Mouse (Mus musculus): ENCODE measurements at regions not wholly inside any gene's neighbourhood (a gene's known extent, or its start where the extent isn't known, plus 50 kb on each side); places are given as distances from the start of the nearest gene placed in this dataset.

- Histone ChIP-seq H3K4me1 (ENCODE audit: control insufficient read depth, insufficient read depth, low read length) (no peaks in the 10 kb centered on the region), H3K9ac (ENCODE audit: low read depth, low read length) (no peak overlapping the region), H3K27ac (ENCODE audit: low read length) (no peak overlapping the region), H3K27me3 (ENCODE audit: control insufficient read depth, insufficient read depth, low read depth, low read length) (no peaks in the 10 kb centered on the region), H3K36me3 (ENCODE audit: control insufficient read depth, insufficient read depth, low read length) (no peaks in the 10 kb centered on the region), H3K4me3 (ENCODE audit: low read depth, low read length) (no peak overlapping the region), H3K4me2 (ENCODE audit: low read length) (no peak overlapping the region), H3K9me3 (replicated peaks; ENCODE audit: control insufficient read depth, low read length, poor library complexity, severe bottlenecking) (no peaks in the 10 kb centered on the region)
- no peak for ATAC-seq
- 91% methylated on average over 10 of the region's 10 CpGs for WGBS
Observed at GRCm38 (mm10) chr1:88878831-88879230, 176.8 kb upstream of the Arl4c start.

- H3K27ac ChIP-seq (ENCODE audit: low read length): no peak overlapping the region
- H3K4me3 ChIP-seq (ENCODE audit: low read depth, low read length): no peak overlapping the region
- H3K36me3 ChIP-seq (ENCODE audit: control insufficient read depth, insufficient read depth, low read length): no peaks in the 10 kb centered on the region
- H3K9me3 ChIP-seq (replicated peaks; ENCODE audit: control insufficient read depth, low read length, poor library complexity, severe bottlenecking): no peaks in the 10 kb centered on the region
- H3K9ac ChIP-seq (ENCODE audit: low read depth, low read length): no peak overlapping the region
- no peaks in the 10 kb centered on the region for H3K27me3 ChIP-seq (ENCODE audit: control insufficient read depth, insufficient read depth, low read depth, low read length)
- H3K4me1 ChIP-seq (ENCODE audit: control insufficient read depth, insufficient read depth, low read length): no peaks in the 10 kb centered on the region
- WGBS: 90% methylated on average over 5 of the region's 5 CpGs
- no peak overlapping the region for H3K4me2 ChIP-seq (ENCODE audit: low read length)
- ATAC-seq: no peak
Observed at GRCm38 (mm10) chr1:88879367-88879766, 177.3 kb upstream of the Arl4c start.

- no peaks in the 10 kb centered on the region for H3K27me3 ChIP-seq (ENCODE audit: control insufficient read depth, insufficient read depth, low read depth, low read length)
- no peak overlapping the region for H3K4me3 ChIP-seq (ENCODE audit: low read depth, low read length)
- no peaks in the 10 kb centered on the region for H3K36me3 ChIP-seq (ENCODE audit: control insufficient read depth, insufficient read depth, low read length)
- no peak overlapping the region for H3K4me2 ChIP-seq (ENCODE audit: low read length)
- WGBS: 92% methylated on average over 4 of the region's 4 CpGs
- no peak for ATAC-seq
- no peaks in the 10 kb centered on the region for H3K9me3 ChIP-seq (replicated peaks; ENCODE audit: control insufficient read depth, low read length, poor library complexity, severe bottlenecking)
- H3K27ac ChIP-seq (ENCODE audit: low read length): no peak overlapping the region
- H3K4me1 ChIP-seq (ENCODE audit: control insufficient read depth, insufficient read depth, low read length): no peaks in the 10 kb centered on the region
- no peak overlapping the region for H3K9ac ChIP-seq (ENCODE audit: low read depth, low read length)
Observed at GRCm38 (mm10) chr1:88891041-88891440, 179.2 kb upstream of the Sh3bp4 start.

GRCm38 (mm10) chr1:88902426-88902825, 167.8 kb upstream of the Sh3bp4 start:
- Histone ChIP-seq H3K27me3 (ENCODE audit: control insufficient read depth, insufficient read depth, low read depth, low read length) (no peaks in the 10 kb centered on the region), H3K4me3 (ENCODE audit: low read depth, low read length) (no peak overlapping the region), H3K27ac (ENCODE audit: low read length) (no peak overlapping the region), H3K4me2 (ENCODE audit: low read length) (no peak overlapping the region), H3K4me1 (ENCODE audit: control insufficient read depth, insufficient read depth, low read length) (no peaks in the 10 kb centered on the region), H3K9ac (ENCODE audit: low read depth, low read length) (no peak overlapping the region), H3K36me3 (ENCODE audit: control insufficient read depth, insufficient read depth, low read length) (no peaks in the 10 kb centered on the region), H3K9me3 (replicated peaks; ENCODE audit: control insufficient read depth, low read length, poor library complexity, severe bottlenecking) (0 out of 2 replicates have a peak, but pooled peaks cover 2% of the 10 kb centered on the region)
- 90% methylated on average over 8 of the region's 8 CpGs for WGBS
- no peak for ATAC-seq

GRCm38 (mm10) chr1:88907766-88908463, 162.3 kb upstream of the Sh3bp4 start:
- H3K4me2 ChIP-seq (ENCODE audit: low read length): no peak overlapping the region
- ATAC-seq: no peak
- H3K4me3 ChIP-seq (ENCODE audit: low read depth, low read length): no peak overlapping the region
- H3K9me3 ChIP-seq (replicated peaks; ENCODE audit: control insufficient read depth, low read length, poor library complexity, severe bottlenecking): no peaks in the 10 kb centered on the region
- no peak overlapping the region for H3K9ac ChIP-seq (ENCODE audit: low read depth, low read length)
- H3K36me3 ChIP-seq (ENCODE audit: control insufficient read depth, insufficient read depth, low read length): no peaks in the 10 kb centered on the region
- 90% methylated on average over 14 of the region's 14 CpGs for WGBS
- H3K27ac ChIP-seq (ENCODE audit: low read length): no peak overlapping the region
- peaks cover 19% of the 10 kb centered on the region for H3K4me1 ChIP-seq (ENCODE audit: control insufficient read depth, insufficient read depth, low read length)
- no peaks in the 10 kb centered on the region for H3K27me3 ChIP-seq (ENCODE audit: control insufficient read depth, insufficient read depth, low read depth, low read length)

- peak overlapping the region; percentile 64 for H3K27ac ChIP-seq (ENCODE audit: low read length)
- H3K9ac ChIP-seq (ENCODE audit: low read depth, low read length): no peak overlapping the region
- 83% methylated on average over 8 of the region's 8 CpGs for WGBS
- no peaks in the 10 kb centered on the region for H3K36me3 ChIP-seq (ENCODE audit: control insufficient read depth, insufficient read depth, low read length)
- no peak for ATAC-seq
- no peak overlapping the region for H3K4me2 ChIP-seq (ENCODE audit: low read length)
- H3K27me3 ChIP-seq (ENCODE audit: control insufficient read depth, insufficient read depth, low read depth, low read length): no peaks in the 10 kb centered on the region
- H3K4me3 ChIP-seq (ENCODE audit: low read depth, low read length): no peak overlapping the region
- peaks cover 19% of the 10 kb centered on the region for H3K4me1 ChIP-seq (ENCODE audit: control insufficient read depth, insufficient read depth, low read length)
- H3K9me3 ChIP-seq (replicated peaks; ENCODE audit: control insufficient read depth, low read length, poor library complexity, severe bottlenecking): no peaks in the 10 kb centered on the region
Observed at GRCm38 (mm10) chr1:88908683-88909082, 161.5 kb upstream of the Sh3bp4 start.

- peaks cover 19% of the 10 kb centered on the region for H3K4me1 ChIP-seq (ENCODE audit: control insufficient read depth, insufficient read depth, low read length)
- H3K27ac ChIP-seq (ENCODE audit: low read length): peak overlapping the region; percentile 64
- no peak overlapping the region for H3K4me3 ChIP-seq (ENCODE audit: low read depth, low read length)
- WGBS: 54% methylated on average over 4 of the region's 4 CpGs
- no peaks in the 10 kb centered on the region; the same call in 1 of the 2 replicates for H3K9me3 ChIP-seq (replicated peaks; ENCODE audit: control insufficient read depth, low read length, poor library complexity, severe bottlenecking)
- H3K36me3 ChIP-seq (ENCODE audit: control insufficient read depth, insufficient read depth, low read length): no peaks in the 10 kb centered on the region
- no peak overlapping the region for H3K4me2 ChIP-seq (ENCODE audit: low read length)
- no peak overlapping the region for H3K9ac ChIP-seq (ENCODE audit: low read depth, low read length)
- no peaks in the 10 kb centered on the region for H3K27me3 ChIP-seq (ENCODE audit: control insufficient read depth, insufficient read depth, low read depth, low read length)
- ATAC-seq: no peak
Observed at GRCm38 (mm10) chr1:88909314-88909713, 160.9 kb upstream of the Sh3bp4 start.

- Histone ChIP-seq H3K9ac (ENCODE audit: low read depth, low read length) (no peak overlapping the region), H3K27me3 (ENCODE audit: control insufficient read depth, insufficient read depth, low read depth, low read length) (no peaks in the 10 kb centered on the region), H3K27ac (ENCODE audit: low read length) (peak overlapping the region; percentile 78), H3K4me3 (ENCODE audit: low read depth, low read length) (no peak overlapping the region), H3K4me2 (ENCODE audit: low read length) (no peak overlapping the region), H3K4me1 (ENCODE audit: control insufficient read depth, insufficient read depth, low read length) (peaks cover 19% of the 10 kb centered on the region), H3K36me3 (ENCODE audit: control insufficient read depth, insufficient read depth, low read length) (no peaks in the 10 kb centered on the region), H3K9me3 (replicated peaks; ENCODE audit: control insufficient read depth, low read length, poor library complexity, severe bottlenecking) (no peaks in the 10 kb centered on the region; the same call in 1 of the 2 replicates)
- WGBS: 20% methylated on average over 6 of the region's 6 CpGs
- peak; percentile 66 for ATAC-seq
Observed at GRCm38 (mm10) chr1:88909864-88910573, 160.2 kb upstream of the Sh3bp4 start.

- Histone ChIP-seq H3K4me3 (ENCODE audit: low read depth, low read length) (no peak overlapping the region), H3K27me3 (ENCODE audit: control insufficient read depth, insufficient read depth, low read depth, low read length) (no peaks in the 10 kb centered on the region), H3K4me1 (ENCODE audit: control insufficient read depth, insufficient read depth, low read length) (peaks cover 19% of the 10 kb centered on the region)
Observed at GRCm38 (mm10) chr1:88911724-88912123, 158.5 kb upstream of the Sh3bp4 start.

More at GRCm38 (mm10) chr1:88911724-88912123, 158.5 kb upstream of the Sh3bp4 start:
- Histone ChIP-seq H3K9me3 (replicated peaks; ENCODE audit: control insufficient read depth, low read length, poor library complexity, severe bottlenecking) (no peaks in the 10 kb centered on the region; the same call in 1 of the 2 replicates), H3K36me3 (ENCODE audit: control insufficient read depth, insufficient read depth, low read length) (no peaks in the 10 kb centered on the region), H3K9ac (ENCODE audit: low read depth, low read length) (no peak overlapping the region), H3K27ac (ENCODE audit: low read length) (no peak overlapping the region), H3K4me2 (ENCODE audit: low read length) (no peak overlapping the region)
- whole genome bisulfite sequencing: 86% methylated on average over 5 of the region's 5 CpGs
- ATAC-seq: no peak

Data from midbrain, embryonic 16.5 days (tissue).